20 mouse cellular contexts compared by ENCODE assay signal in the genomic region with DNA sequence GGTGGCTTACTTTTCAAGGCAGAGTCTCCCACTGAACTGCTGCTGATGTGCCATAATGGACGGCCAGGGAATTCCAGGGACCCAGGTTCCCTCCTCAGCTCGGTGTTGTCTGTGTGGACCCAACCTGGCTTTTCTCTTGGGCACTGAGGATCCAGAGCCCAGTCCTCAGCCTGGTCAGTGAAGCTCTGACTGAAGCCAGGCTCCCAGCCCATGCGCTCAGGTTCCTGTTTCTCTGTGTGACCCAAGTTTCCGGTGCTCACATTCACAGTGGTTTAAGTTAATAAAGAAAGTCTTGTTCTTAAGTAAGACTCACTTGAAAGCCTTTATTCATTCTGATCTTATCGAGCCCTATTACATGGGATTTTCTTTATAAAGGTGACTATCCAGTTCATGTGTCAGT.
"Had no signal": no experiment of that assay in that cellular context is flagged by ENCODE, and none has a peak within 500 bp of the region (broad histone marks: within the 10 kb centered on the region; RNA-seq: fewer than 3 reads in every experiment).

No protein-coding gene starts in this region.

- H3K9ac ChIP-seq: limb, embryonic 12.5 days; limb, embryonic 15.5 days; liver, embryonic 14.5 days; liver, postnatal 0 days; lung, embryonic 15.5 days; neural tube, embryonic 12.5 days had no signal

- H3K4me2 ChIP-seq: limb, embryonic 12.5 days; limb, embryonic 15.5 days; liver, embryonic 11.5 days; lung, embryonic 15.5 days; midbrain, embryonic 11.5 days; neural tube, embryonic 12.5 days had no signal

- H3K9me3 ChIP-seq: limb, embryonic 12.5 days; limb, embryonic 15.5 days; lung, embryonic 15.5 days; neural tube, embryonic 12.5 days had no signal

- H3K27ac ChIP-seq: layer of hippocampus, adult 2 months; limb, embryonic 12.5 days; limb, embryonic 15.5 days; liver, embryonic 14.5 days; lung, embryonic 15.5 days; neural tube, embryonic 12.5 days had no signal

- ATAC-seq: intestine, embryonic 16.5 days; liver, postnatal 0 days had no signal

- H3K4me1 ChIP-seq: limb, embryonic 15.5 days; neural tube, embryonic 12.5 days had no signal

- H3K4me3 ChIP-seq: layer of hippocampus, adult 2 months; limb, embryonic 12.5 days; limb, embryonic 15.5 days; lung, embryonic 15.5 days; neural tube, embryonic 12.5 days had no signal

- H3K27me3 ChIP-seq: limb, embryonic 12.5 days; limb, embryonic 15.5 days; lung, embryonic 15.5 days; neural tube, embryonic 12.5 days had no signal

- H3K36me3 ChIP-seq: neural tube, embryonic 12.5 days had no signal

- DNase-seq: kidney, adult 18-20 months; kidney, adult 9 months; kidney, postnatal 14 days; layer of hippocampus, adult 9-11 months; layer of hippocampus, postnatal 36 days; liver, postnatal 0 days; lung, postnatal 14 days; lung, postnatal 4 days; midbrain, embryonic 14.5 days; thymus, adult 18-20 months; thymus, postnatal 36 days had no signal
